ENCODE assay signal across 13 mouse cellular contexts in the genomic region with DNA sequence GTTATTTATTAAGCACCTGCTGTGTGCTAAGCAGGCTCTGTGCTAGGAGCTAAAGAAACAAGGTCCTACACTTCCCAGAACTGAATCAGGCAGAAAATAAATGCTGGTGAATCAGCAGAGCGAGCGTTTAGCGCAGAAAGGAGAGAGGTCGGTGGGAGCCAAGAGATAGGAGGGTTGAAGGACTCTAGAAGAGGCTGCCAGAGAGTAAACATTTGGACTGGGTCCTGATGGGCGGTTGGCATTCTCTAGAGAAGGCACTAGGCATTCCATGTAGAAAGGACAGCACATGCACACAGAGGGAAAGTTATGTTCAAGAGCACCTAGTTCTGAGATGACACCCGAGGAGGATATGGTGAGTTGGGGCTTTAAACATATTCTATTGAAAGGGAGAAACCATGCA. TPM values are rescaled to one million over a fixed set of nuclear protein-coding genes. Genes with fewer than 3 reads are reported as not detected.
DNase-seq lines count a peak whose midpoint lies in the region; ATAC-seq and TF ChIP-seq lines count a peak whose summit lies in the region.
"Had no signal": no experiment of that assay in that cellular context is flagged by ENCODE, and none has a peak within 500 bp of the region (broad histone marks: within the 10 kb centered on the region; RNA-seq: fewer than 3 reads in every experiment).

No protein-coding gene starts in this region.

- peak overlapping the region; percentile 82 for H3K4me2 ChIP-seq in heart, postnatal 0 days (ENCODE audit: low read depth, low read length)
- H3K4me2 ChIP-seq in intestine, embryonic 16.5 days (ENCODE audit: low read depth, low read length), result no peak overlapping the region
- H3K4me2 ChIP-seq: embryonic facial prominence, embryonic 15.5 days; midbrain, embryonic 12.5 days had no signal

- peaks cover 17% of the 10 kb centered on the region; the same call in 1 of the 2 replicates for H3K27me3 ChIP-seq in heart, embryonic 10.5 days (ENCODE audit: insufficient read depth, poor library complexity, severe bottlenecking)
- no peaks in the 10 kb centered on the region for H3K27me3 ChIP-seq in heart, postnatal 0 days (ENCODE audit: control insufficient read depth, insufficient read depth, low read length)
- H3K27me3 ChIP-seq in intestine, embryonic 16.5 days (replicated peaks; ENCODE audit: control insufficient read depth, insufficient read depth, low read length), result no peaks in the 10 kb centered on the region; the same call in 1 of the 2 replicates

- DNase-seq in heart, adult 11 months, result peak; percentile 96
- no peak for DNase-seq in heart, embryonic 10.5 days (ENCODE audit: low spot score)
- peak; percentile 60 for DNase-seq in cerebellum, adult 9-11 months
- DNase-seq in cerebellum, postnatal 36 days, result peak; percentile 17 to 25
- DNase-seq in heart, postnatal 0 days (ENCODE audit: low spot score), result peak; percentile 78
- DNase-seq in kidney, postnatal 36 days, result no peak
- DNase-seq: lung, postnatal 4 days; right cerebral cortex, postnatal 14 days had no signal

- H3K9ac ChIP-seq in heart, postnatal 0 days (replicated peaks; ENCODE audit: low read depth, low read length), result no peak overlapping the region
- no peak overlapping the region for H3K9ac ChIP-seq in intestine, embryonic 16.5 days (ENCODE audit: low read depth, low read length)
- H3K9ac ChIP-seq: embryonic facial prominence, embryonic 15.5 days; midbrain, embryonic 12.5 days had no signal

- peaks cover 11% of the 10 kb centered on the region for H3K4me1 ChIP-seq in heart, embryonic 10.5 days
- peaks cover 18% of the 10 kb centered on the region for H3K4me1 ChIP-seq in heart, postnatal 0 days (ENCODE audit: control insufficient read depth, insufficient read depth)
- 0 out of 2 replicates have a peak, but pooled peaks cover 3% of the 10 kb centered on the region for H3K4me1 ChIP-seq in intestine, embryonic 16.5 days (ENCODE audit: control insufficient read depth, insufficient read depth, low read length)
- H3K4me1 ChIP-seq: midbrain, embryonic 12.5 days had no signal

- H3K9me3 ChIP-seq in heart, embryonic 10.5 days, result no peaks in the 10 kb centered on the region
- H3K9me3 ChIP-seq in heart, postnatal 0 days (replicated peaks; ENCODE audit: control insufficient read depth, low read length), result no peaks in the 10 kb centered on the region
- H3K9me3 ChIP-seq in intestine, embryonic 16.5 days (ENCODE audit: control insufficient read depth, low read length), result no peaks in the 10 kb centered on the region
- H3K9me3 ChIP-seq: embryonic facial prominence, embryonic 15.5 days; midbrain, embryonic 12.5 days had no signal

- WGBS in heart, embryonic 10.5 days, result 77% methylated on average over 6 of the region's 6 CpGs
- 33% methylated on average over 6 of the region's 6 CpGs for WGBS in heart, postnatal 0 days
- WGBS in intestine, embryonic 16.5 days, result 69% methylated on average over 6 of the region's 6 CpGs

- H3K36me3 ChIP-seq in heart, embryonic 10.5 days, result no peaks in the 10 kb centered on the region
- H3K36me3 ChIP-seq in heart, postnatal 0 days (replicated peaks; ENCODE audit: control insufficient read depth, insufficient read depth, low read length), result no peaks in the 10 kb centered on the region
- no peaks in the 10 kb centered on the region for H3K36me3 ChIP-seq in intestine, embryonic 16.5 days (ENCODE audit: control insufficient read depth, insufficient read depth, low read length)
- H3K36me3 ChIP-seq: embryonic facial prominence, embryonic 15.5 days; midbrain, embryonic 12.5 days had no signal

- no peak overlapping the region for H3K4me3 ChIP-seq in heart, embryonic 10.5 days
- peak overlapping the region; percentile 72; the same call in 1 of the 2 replicates for H3K4me3 ChIP-seq in heart, postnatal 0 days (ENCODE audit: low read depth, low read length)
- H3K4me3 ChIP-seq in intestine, embryonic 16.5 days (ENCODE audit: low read length), result no peak overlapping the region
- H3K4me3 ChIP-seq: embryonic facial prominence, embryonic 15.5 days; midbrain, embryonic 12.5 days had no signal

- TF ChIP-seq EP300 in heart, postnatal 0 days (IDR thresholded peaks at IDR 0.05; ENCODE audit: low read depth), result no peak

- no peak for TF ChIP-seq CTCF in heart, postnatal 0 days (IDR thresholded peaks at IDR 0.05; ENCODE audit: low read depth)

- no peak overlapping the region for H3K27ac ChIP-seq in heart, embryonic 10.5 days
- H3K27ac ChIP-seq in heart, postnatal 0 days (ENCODE audit: low read depth), result peak overlapping the region; percentile 94
- H3K27ac ChIP-seq in intestine, embryonic 16.5 days (ENCODE audit: low read length), result no peak overlapping the region
- H3K27ac ChIP-seq: embryonic facial prominence, embryonic 15.5 days; kidney, postnatal 0 days; midbrain, embryonic 12.5 days had no signal

- peak; percentile 41 for ATAC-seq in heart, postnatal 0 days (ENCODE audit: insufficient read depth, low read depth)
- ATAC-seq in intestine, embryonic 16.5 days, result no peak

RNA-seq across cellular contexts. Expression of a gene that starts 2.6 kb away (rescaled TPM):
- polyA plus RNA-seq in heart, embryonic 10.5 days (2016; fragmentation: Nextera tagmentation; extraction: Ambion mirVana), result 14.5 and 28.9 TPM in 2 replicates
- total RNA-seq in heart, postnatal 0 days (2014; rRNA removed; ENCODE audit: low replicate concordance), result 125 and 167 TPM in 2 replicates
- 83.8 and 94.3 TPM in 2 replicates for polyA plus RNA-seq in heart, postnatal 0 days (2015; fragmentation: Nextera tagmentation; extraction: Ambion mirVana)
- polyA plus RNA-seq in intestine, embryonic 16.5 days (2015; fragmentation: Nextera tagmentation; extraction: Ambion mirVana), result 4.5 and 4.9 TPM in 2 replicates
- total RNA-seq: granulocyte monocyte progenitor cell, adult 5-6 weeks had no signal

Comparison
In these comparisons a context has a peak if more than half of its experiments do, and no peak if none do; other contexts are left out.
1. DNase-seq: peak in heart, adult 11 months (single experiment), cerebellum, adult 9-11 months (single experiment), cerebellum, postnatal 36 days (2 of 2) and heart, postnatal 0 days (single experiment); none in heart, embryonic 10.5 days (single experiment) and kidney, postnatal 36 days (0 of 2).